Mouse (Mus musculus) thymus, adult 2 months (tissue): Measurements from ENCODE around the gene Phpt1.

ENCODE experiments used
- CTCF ChIP-seq: fragments of 200-500 bp; IDR thresholded peaks from 2 replicates; pipeline ENCODE4 v1.5.1; 2012; ENCODE audit warnings: mild to moderate bottlenecking, control low read depth, low read length, moderate library complexity, borderline replicate concordance; ENCODE audit not compliant: control insufficient read depth, poor library complexity, insufficient read depth; ENCODE audit errors: extremely low read depth
- POLR2A ChIP-seq: fragments of 200-500 bp; IDR thresholded peaks from 2 replicates; pipeline ENCODE4 v1.6.1; 2012; ENCODE audit warnings: mild to moderate bottlenecking, low read length, control low read depth, moderate library complexity; ENCODE audit not compliant: control insufficient read depth, poor library complexity, insufficient read depth; ENCODE audit errors: extremely low read depth

- TF ChIP-seq CTCF (no peak), POLR2A (no peak)
Observed at GRCm38 (mm10) chr2:25600037-25600436, 25.0 kb upstream of the Phpt1 start.
